Comparison of ENCODE assay signal across 8 mouse cellular contexts in the genomic region with DNA sequence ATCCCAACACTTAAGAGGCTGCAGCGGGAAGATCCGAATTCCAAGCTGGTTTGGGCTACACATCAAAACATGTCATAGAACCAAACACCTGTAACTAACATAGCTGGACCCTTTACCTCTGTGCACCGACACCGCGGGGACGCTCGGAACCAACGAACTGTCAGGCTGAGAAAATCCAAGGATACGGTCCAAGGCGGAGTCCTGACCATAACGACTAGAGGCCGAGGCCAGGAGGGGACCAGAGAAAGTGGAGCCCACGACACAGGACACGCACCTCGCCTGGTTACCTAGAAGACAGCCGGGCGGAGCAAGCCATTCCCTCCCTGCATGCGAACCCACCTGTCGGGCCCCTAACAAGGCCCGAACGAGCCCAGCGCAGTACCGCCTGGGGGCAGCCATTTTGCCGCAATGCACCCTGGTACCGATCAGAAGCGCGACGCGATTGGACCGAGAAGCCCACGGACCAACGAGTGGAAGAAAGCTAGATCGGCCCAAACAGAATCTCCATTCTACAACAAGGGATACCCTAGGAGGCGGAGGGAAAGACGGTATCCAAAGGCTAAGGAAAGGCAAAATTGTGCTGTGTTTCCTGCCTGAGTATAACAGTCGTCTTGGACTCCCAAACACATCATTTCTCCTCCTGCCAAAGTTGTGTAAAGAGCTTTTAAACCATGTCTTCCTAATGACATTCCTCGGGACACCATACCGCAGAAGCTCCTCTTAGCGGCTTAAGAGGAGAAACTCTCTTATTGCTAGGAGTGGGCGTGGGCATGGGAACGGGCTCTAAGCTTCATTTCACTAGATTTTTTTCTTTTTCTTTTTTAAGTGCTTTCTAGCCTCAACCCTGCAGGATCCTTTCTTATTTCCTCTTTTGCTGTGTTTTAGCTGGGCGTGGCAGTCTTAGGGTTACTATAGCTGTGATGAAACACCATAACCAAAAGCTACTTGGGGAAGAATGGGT. TPM values are rescaled to one million over a fixed set of nuclear protein-coding genes. Genes with fewer than 3 reads are reported as not detected.
DNase-seq lines count a peak whose midpoint lies in the region; ATAC-seq lines count a peak whose summit lies in the region.

A gene (minus strand): TSS at position 423 of the 961 bp plus-strand sequence.

- H3K36me3 ChIP-seq in hindbrain, embryonic 13.5 days: peaks cover 25% of the 10 kb centered on the region

- H3K27me3 ChIP-seq in hindbrain, embryonic 13.5 days: peaks cover 6% of the 10 kb centered on the region; the same call in 1 of the 2 replicates

- peak within 1 kb of the TSS; percentile 79 for H3K9ac ChIP-seq in hindbrain, embryonic 13.5 days

- H3K4me1 ChIP-seq in hindbrain, embryonic 13.5 days (replicated peaks): peaks cover 16% of the 10 kb centered on the region

- peak within 1 kb of the TSS; percentile 73 for H3K4me2 ChIP-seq in hindbrain, embryonic 13.5 days

- peak; percentile 94 for ATAC-seq in hindbrain, embryonic 13.5 days (ENCODE audit: low FRiP score)

- WGBS in hindbrain, embryonic 13.5 days: 2% methylated on average over 42 of the region's 42 CpGs

- no peaks in the 10 kb centered on the region for H3K9me3 ChIP-seq in hindbrain, embryonic 13.5 days

- H3K27ac ChIP-seq in hindbrain, embryonic 13.5 days: peak within 1 kb of the TSS; percentile 83

- DNase-seq in NIH3T3 (ENCODE audit: low read depth): peak; percentile 93
- DNase-seq in cerebellum, postnatal 14 days: peak; percentile 88
- peak; percentile 65 to 78 for DNase-seq in frontal cortex, postnatal 14 days (ENCODE audit: low spot score in 2 of 2)
- DNase-seq in layer of hippocampus, postnatal 25 days (ENCODE audit: extremely low spot score in 1 of 2, low spot score in 1 of 2): peak; percentile 71 to 83
- peak; percentile 80 for DNase-seq in lung, postnatal 25 days (ENCODE audit: low spot score)
- peak; percentile 94 for DNase-seq in retina, postnatal 1 day
- peak; percentile 72 to 73 for DNase-seq in urinary bladder, adult 18-20 months (ENCODE audit: low spot score in 2 of 2)

- peak within 1 kb of the TSS; percentile 72 for H3K4me3 ChIP-seq in hindbrain, embryonic 13.5 days

RNA-seq across cellular contexts. Expression of the gene that starts here (rescaled TPM):
- polyA plus RNA-seq in hindbrain, embryonic 13.5 days (2015; fragmentation: Nextera tagmentation; extraction: Ambion mirVana): 31.5 and 32.0 TPM in 2 replicates
- 10 to 100 TPM; 18.6 to 21.1 TPM for total RNA-seq in layer of hippocampus, postnatal 25 days (2021)

Comparison
In these comparisons a context has a peak if more than half of its experiments do, and no peak if none do; other contexts are left out.
1. Peak in every context shown above with its lines: DNase-seq, ATAC-seq, H3K4me3 ChIP-seq and H3K27ac ChIP-seq.